Mouse (Mus musculus) CH12.LX (cell line): ENCODE measurements around the gene Lrrn3.

Experiments
- CTCF ChIP-seq, 2 experiments: IDR thresholded peaks in 1 of 2; conservative IDR thresholded peaks in 1 of 2; 2 replicates each; pipeline ENCODE4 v1.5.1; 2011 to 2012; ENCODE audit warnings: low read depth in 2 of 2, low read length in 2 of 2, improper control_type of control experiment in 1 of 2, inconsistent platforms in 1 of 2, mild to moderate bottlenecking in 1 of 2, moderate library complexity in 1 of 2
- ETS1 ChIP-seq: conservative IDR thresholded peaks from 2 replicates; pipeline ENCODE4 v1.6.1; 2012; ENCODE audit warnings: low read depth, mild to moderate bottlenecking, inconsistent platforms, low read length, improper control_type of control experiment, moderate library complexity
- POLR2A ChIP-seq: IDR thresholded peaks from 2 replicates; pipeline ENCODE4 v1.6.1; 2011; ENCODE audit warnings: low read depth, mild to moderate bottlenecking, improper control_type of control experiment, low read length
- RCOR1 ChIP-seq: conservative IDR thresholded peaks from 2 replicates; pipeline ENCODE4 v1.6.1; 2012; ENCODE audit warnings: low read depth, mild to moderate bottlenecking, inconsistent platforms, low read length, improper control_type of control experiment
- ZC3H11A ChIP-seq: IDR thresholded peaks from 2 replicates; pipeline ENCODE4 v1.6.1; 2012; ENCODE audit warnings: low read depth, mild to moderate bottlenecking, inconsistent platforms, low read length, improper control_type of control experiment

- TF ChIP-seq ZC3H11A (no peak), POLR2A (no peak), ETS1 (no peak), RCOR1 (no peak), CTCF (conservative IDR thresholded peaks at IDR 0.05 in 1 of 2, IDR thresholded peaks at IDR 0.05 in 1 of 2; ENCODE audit: low read depth in 2 of 2, low read length in 2 of 2) (peak; percentile 73 to 81)
Measured at GRCm38 (mm10) chr12:41487005-41487404, 774 bp upstream of the Lrrn3 start.
